Mouse (Mus musculus): ENCODE measurements around the gene Chfr. TPM values are rescaled to one million over a fixed set of nuclear protein-coding genes. Genes with fewer than 3 reads are reported as not detected.

The Chfr gene
- total and polyA plus RNA-seq, 2 experiments from 2014 or later: 58.0 to 62.5 TPM

GRCm38 (mm10) chr5:110216780-110217179 is 81.1 kb downstream of the Chfr start:
- Histone ChIP-seq H3K27ac (ENCODE audit: low read depth, low read length) (no peak overlapping the region), H3K36me3 (ENCODE audit: insufficient read depth, low read length) (peaks cover 71% of the 10 kb centered on the region), H3K4me1 (ENCODE audit: insufficient read depth, low read length) (no peaks in the 10 kb centered on the region), H3K9ac (replicated peaks; ENCODE audit: low read length, poor library complexity, severe bottlenecking) (no peak overlapping the region), H3K4me3 (ENCODE audit: low read depth, low read length) (no peak overlapping the region), H3K9me3 (ENCODE audit: low read length) (no peaks in the 10 kb centered on the region), H3K27me3 (ENCODE audit: insufficient read depth, low read length) (no peaks in the 10 kb centered on the region), H3K4me2 (ENCODE audit: low read depth, low read length, poor library complexity, severe bottlenecking) (no peak overlapping the region)
- DNase-seq (ENCODE audit: low spot score) (no peak), ATAC-seq (ENCODE audit: low FRiP score) (no peak)
- no peak for TF ChIP-seq CTCF (IDR thresholded peaks at IDR 0.05)
- 97% methylated on average over 3 of the region's 3 CpGs for WGBS

- Histone ChIP-seq H3K9ac (replicated peaks; ENCODE audit: low read length, poor library complexity, severe bottlenecking) (no peak overlapping the region), H3K27ac (ENCODE audit: low read depth, low read length) (no peak overlapping the region), H3K4me1 (ENCODE audit: insufficient read depth, low read length) (no peaks in the 10 kb centered on the region), H3K9me3 (ENCODE audit: low read length) (no peaks in the 10 kb centered on the region), H3K36me3 (ENCODE audit: insufficient read depth, low read length) (peaks cover 63% of the 10 kb centered on the region), H3K4me3 (ENCODE audit: low read depth, low read length) (no peak overlapping the region), H3K27me3 (ENCODE audit: insufficient read depth, low read length) (no peaks in the 10 kb centered on the region), H3K4me2 (ENCODE audit: low read depth, low read length, poor library complexity, severe bottlenecking) (no peak overlapping the region)
- no peak for DNase-seq (ENCODE audit: low spot score)
- WGBS: 95% methylated on average over 4 of the region's 4 CpGs
- no peak for ATAC-seq (ENCODE audit: low FRiP score)
- TF ChIP-seq CTCF (IDR thresholded peaks at IDR 0.05): no peak
These were observed 84.7 kb downstream of the Chfr start for GRCm38 (mm10) chr5:110220331-110220730.

Other genes with a start within 250 kb of the Chfr start
- gene Gm15446, start 212.4 kb upstream of the Chfr start, total RNA-seq (2014; rRNA removed): 4.1 and 9.9 TPM in 2 replicates
- 0.31 and 0.49 TPM in 2 replicates for gene Gm15446, start 212.4 kb upstream of the Chfr start, polyA plus RNA-seq (2015; fragmentation: Nextera tagmentation; extraction: Ambion mirVana)
- gene Zfp932, start 139.3 kb upstream of the Chfr start, total RNA-seq (2014; rRNA removed): 9.6 and 24.9 TPM in 2 replicates
- gene Zfp932, start 139.3 kb upstream of the Chfr start, polyA plus RNA-seq (2015; fragmentation: Nextera tagmentation; extraction: Ambion mirVana): 14.1 and 16.7 TPM in 2 replicates
- gene Gm17655, start 63.3 kb upstream of the Chfr start, total RNA-seq (2014; rRNA removed): not detected in 2 replicates
- 2.7 and 2.8 TPM in 2 replicates for gene Gm17655, start 63.3 kb upstream of the Chfr start, polyA plus RNA-seq (2015; fragmentation: Nextera tagmentation; extraction: Ambion mirVana)
- 0.28 and 0.88 TPM in 2 replicates for gene Gm35315, start 41.4 kb upstream of the Chfr start, total RNA-seq (2014; rRNA removed)
- 0.39 and 0.40 TPM in 2 replicates for gene Gm35315, start 41.4 kb upstream of the Chfr start, polyA plus RNA-seq (2015; fragmentation: Nextera tagmentation; extraction: Ambion mirVana)
- 20.9 and 21.6 TPM in 2 replicates for gene Plcxd1, start 35.9 kb upstream of the Chfr start, total RNA-seq (2014; rRNA removed)
- gene Plcxd1, start 35.9 kb upstream of the Chfr start, polyA plus RNA-seq (2015; fragmentation: Nextera tagmentation; extraction: Ambion mirVana): 10.0 and 10.5 TPM in 2 replicates
- gene Gtpbp6, start 27.6 kb upstream of the Chfr start, total RNA-seq (2014; rRNA removed): 119 and 135 TPM in 2 replicates
- 57.5 and 65.3 TPM in 2 replicates for gene Gtpbp6, start 27.6 kb upstream of the Chfr start, polyA plus RNA-seq (2015; fragmentation: Nextera tagmentation; extraction: Ambion mirVana)
- gene Zfp605, start 25.8 kb upstream of the Chfr start, total RNA-seq (2014; rRNA removed): 10.9 and 16.4 TPM in 2 replicates
- 14.7 and 16.8 TPM in 2 replicates for gene Zfp605, start 25.8 kb upstream of the Chfr start, polyA plus RNA-seq (2015; fragmentation: Nextera tagmentation; extraction: Ambion mirVana)
- gene Golga3, start 40.9 kb downstream of the Chfr start, total RNA-seq (2014; rRNA removed): 23.4 and 24.7 TPM in 2 replicates
- 18.9 and 20.1 TPM in 2 replicates for gene Golga3, start 40.9 kb downstream of the Chfr start, polyA plus RNA-seq (2015; fragmentation: Nextera tagmentation; extraction: Ambion mirVana)
- 27.9 and 30.7 TPM in 2 replicates for gene Ankle2, start 95.2 kb downstream of the Chfr start, total RNA-seq (2014; rRNA removed)
- gene Ankle2, start 95.2 kb downstream of the Chfr start, polyA plus RNA-seq (2015; fragmentation: Nextera tagmentation; extraction: Ambion mirVana): 15.4 and 17.1 TPM in 2 replicates
- 156 and 164 TPM in 2 replicates for gene Pgam5, start 134.1 kb downstream of the Chfr start, total RNA-seq (2014; rRNA removed)
- gene Pgam5, start 134.1 kb downstream of the Chfr start, polyA plus RNA-seq (2015; fragmentation: Nextera tagmentation; extraction: Ambion mirVana): 117 and 119 TPM in 2 replicates
- 7.8 and 9.1 TPM in 2 replicates for gene Pxmp2, start 150.3 kb downstream of the Chfr start, total RNA-seq (2014; rRNA removed)
- gene Pxmp2, start 150.3 kb downstream of the Chfr start, polyA plus RNA-seq (2015; fragmentation: Nextera tagmentation; extraction: Ambion mirVana): 16.3 and 16.7 TPM in 2 replicates
- 7.9 and 10.2 TPM in 2 replicates for gene Pole, start 150.5 kb downstream of the Chfr start, total RNA-seq (2014; rRNA removed)
- 2.2 and 3.1 TPM in 2 replicates for gene Pole, start 150.5 kb downstream of the Chfr start, polyA plus RNA-seq (2015; fragmentation: Nextera tagmentation; extraction: Ambion mirVana)
- gene P2rx2, start 207.4 kb downstream of the Chfr start, total RNA-seq (2014; rRNA removed): 10.6 and 11.9 TPM in 2 replicates
- gene P2rx2, start 207.4 kb downstream of the Chfr start, polyA plus RNA-seq (2015; fragmentation: Nextera tagmentation; extraction: Ambion mirVana): 10.7 and 13.4 TPM in 2 replicates
- gene Lrcol1, start 208.9 kb downstream of the Chfr start, total RNA-seq (2014; rRNA removed): not detected in 2 replicates
- gene Lrcol1, start 208.9 kb downstream of the Chfr start, polyA plus RNA-seq (2015; fragmentation: Nextera tagmentation; extraction: Ambion mirVana): not detected in 2 replicates

Measured in midbrain, postnatal 0 days (tissue).